Mouse (Mus musculus) G1E (cell line): Measurements from ENCODE around the gene Dyrk1a.

Experiments used
- CTCF ChIP-seq: IDR thresholded peaks from 2 replicates; pipeline ENCODE4 v1.5.1; 2012; ENCODE audit warnings: low read depth, low read length, inconsistent platforms, mixed read lengths
- GATA1 ChIP-seq: IDR thresholded peaks from 2 replicates; pipeline ENCODE4 v1.6.1; 2012; ENCODE audit warnings: borderline replicate concordance, low read length, inconsistent platforms, mixed read lengths
- TAL1 ChIP-seq: conservative IDR thresholded peaks from 2 replicates; pipeline ENCODE4 v1.6.1; 2012; ENCODE audit warnings: low read depth, low read length, inconsistent platforms, mixed read lengths

DNA sequence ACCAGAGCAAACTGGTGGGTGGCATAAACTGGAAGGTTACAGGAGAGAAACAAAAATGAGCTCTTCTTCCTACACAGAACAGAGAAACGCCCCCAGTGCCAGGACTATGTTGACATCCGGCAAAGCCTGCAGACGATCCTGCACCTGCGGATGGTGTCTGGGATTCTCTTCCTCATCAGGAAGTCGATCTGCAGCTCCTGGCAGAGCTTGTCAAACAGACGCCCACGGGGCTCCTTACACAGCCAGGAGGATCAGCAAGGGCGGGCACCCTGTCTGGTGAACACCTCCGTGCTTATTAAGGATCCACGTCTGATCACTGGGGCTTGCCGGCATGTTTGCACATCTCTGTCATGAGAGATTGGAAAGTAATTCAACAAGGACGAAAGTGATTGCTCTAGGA lies 161.2 kb downstream of the Dyrk1a start:
- TF ChIP-seq CTCF (no peak), TAL1 (no peak), GATA1 (no peak)
